In the genomic region with DNA sequence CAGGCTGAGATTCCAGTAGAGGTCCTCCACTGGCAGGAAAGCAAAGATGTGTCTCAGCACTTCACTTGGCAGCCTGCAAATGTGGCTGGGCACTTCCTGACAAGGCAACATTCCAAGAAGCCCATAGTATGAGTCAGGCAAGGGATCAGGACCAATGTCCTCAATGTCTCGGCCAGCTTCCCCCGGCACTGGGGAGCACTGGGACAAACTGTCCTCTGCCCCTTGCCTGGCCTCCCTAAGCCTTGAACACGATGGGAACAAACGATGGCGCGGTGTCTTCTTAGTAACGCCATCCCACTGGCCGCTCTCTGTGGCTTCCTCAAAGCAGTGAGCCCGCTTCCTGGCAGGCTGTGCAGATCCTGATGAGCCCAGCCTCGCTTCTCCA, we compare ENCODE assay signal across 10 mouse cellular contexts. TPM values are rescaled to one million over a fixed set of nuclear protein-coding genes. Genes with fewer than 3 reads are reported as not detected.
DNase-seq lines count a peak whose midpoint lies in the region; ATAC-seq lines count a peak whose summit lies in the region.
"Had no signal": no experiment of that assay in that cellular context is flagged by ENCODE, and none has a peak within 500 bp of the region (broad histone marks: within the 10 kb centered on the region; RNA-seq: fewer than 3 reads in every experiment).

No protein-coding gene starts in this region.

- DNase-seq in cerebellum, adult 9-10 months = no peak
- peak; percentile 18 for DNase-seq in layer of hippocampus, adult 11-12 months (ENCODE audit: low spot score)
- no peak for DNase-seq in layer of hippocampus, adult 9-10 months (ENCODE audit: low spot score)
- peak; percentile 50 for DNase-seq in adipocyte (ENCODE audit: low spot score)
- DNase-seq in gastrocnemius, adult 8-10 months (ENCODE audit: low spot score in 2 of 2) = peak; percentile 45 to 53
- DNase-seq in layer of hippocampus, adult 8-10 months (ENCODE audit: low spot score in 2 of 2) = no peak
- DNase-seq in thymus, postnatal 14 days = no peak
- DNase-seq: right cerebral cortex, postnatal 25 days had no signal

- ATAC-seq in cerebellum, adult (ENCODE audit: insufficient number of reproducible peaks, low FRiP score, low TSS enrichment) = 0 out of 2 replicates have a peak, but pooled peaks have one; percentile 19
- ATAC-seq: intestine, embryonic 15.5 days had no signal

RNA-seq across cellular contexts. Expression of a gene that starts 10.2 kb away (rescaled TPM):
- total RNA-seq in gastrocnemius, adult 8-10 months (2022) = 10 to 100 TPM; 21.2 to 27.1 (median 23.5) TPM
- total RNA-seq in layer of hippocampus, adult 8-10 months (2022) = 10 to 100 TPM; 68.9 to 94.6 (median 72.0) TPM

RNA-seq across cellular contexts. Expression of a gene that starts 10.5 kb away (rescaled TPM):
- total RNA-seq in gastrocnemius, adult 8-10 months (2022) = 10 to 100 TPM; 24.3 to 29.0 (median 24.6) TPM
- total RNA-seq in layer of hippocampus, adult 8-10 months (2022) = 10 to 100 TPM; 49.0 to 65.8 (median 61.4) TPM

Comparison
In these comparisons a context has a peak if more than half of its experiments do, and no peak if none do; other contexts are left out.
1. DNase-seq: peak in layer of hippocampus, adult 11-12 months (single experiment), adipocyte (single experiment) and gastrocnemius, adult 8-10 months (2 of 2); none in cerebellum, adult 9-10 months (single experiment), layer of hippocampus, adult 9-10 months (single experiment), layer of hippocampus, adult 8-10 months (0 of 2) and thymus, postnatal 14 days (single experiment).